Mouse (Mus musculus): ENCODE measurements around the gene Gpr35.
A peak's percentile ranks its signal among the peaks of the same experiment; 100 is the strongest.

Gpr35 gene

GRCm38 (mm10) chr1:92950607-92951006 lies at the start of gene Gpr35:
Gpr35 (plus strand) TSS chr1:92950865.
- peak in 1 of 2 experiments; percentile 4 for DNase-seq (ENCODE audit: low spot score in 2 of 2)

GRCm38 (mm10) chr1:92902786-92903185 lies 47.9 kb upstream of the Gpr35 start, which contains the start of gene Ankmy1:
Ankmy1 (minus strand) TSS chr1:92902906.
- DNase-seq (ENCODE audit: low spot score in 2 of 2): peak in 1 of 2 experiments; percentile 74

- no peak for DNase-seq (ENCODE audit: low spot score in 2 of 2)
Measured at GRCm38 (mm10) chr1:92903627-92904026, 47.0 kb upstream of the Gpr35 start.

GRCm38 (mm10) chr1:92905703-92906310 lies 44.9 kb upstream of the Gpr35 start:
- no peak for DNase-seq (ENCODE audit: low spot score in 2 of 2)

GRCm38 (mm10) chr1:92906779-92907631 lies 43.7 kb upstream of the Gpr35 start, which contains the start of gene Dusp28:
Dusp28 (plus strand) TSS chr1:92906981.
- DNase-seq (ENCODE audit: low spot score in 2 of 2): peak; percentile 79 to 84

GRCm38 (mm10) chr1:92907632-92908360 lies 42.9 kb upstream of the Gpr35 start:
- DNase-seq (ENCODE audit: low spot score in 2 of 2): no peak

GRCm38 (mm10) chr1:92908664-92909063 lies 42.0 kb upstream of the Gpr35 start:
- DNase-seq (ENCODE audit: low spot score in 2 of 2): no peak

GRCm38 (mm10) chr1:92909068-92909467 lies 41.6 kb upstream of the Gpr35 start:
- DNase-seq (ENCODE audit: low spot score in 2 of 2): no peak

GRCm38 (mm10) chr1:92910239-92910885 lies 40.3 kb upstream of the Gpr35 start, which contains the start of gene Rnpepl1:
Rnpepl1 (plus strand) TSS chr1:92910783.
- DNase-seq (ENCODE audit: low spot score in 2 of 2): peak; percentile 68 to 72

- peak in 1 of 2 experiments; percentile 59 for DNase-seq (ENCODE audit: low spot score in 2 of 2)
Measured at GRCm38 (mm10) chr1:92910925-92911720, 39.5 kb upstream of the Gpr35 start.

GRCm38 (mm10) chr1:92911721-92912138 lies 38.9 kb upstream of the Gpr35 start:
- no peak for DNase-seq (ENCODE audit: low spot score in 2 of 2)

- DNase-seq (ENCODE audit: low spot score in 2 of 2): no peak
Measured at GRCm38 (mm10) chr1:92912286-92912685, 38.4 kb upstream of the Gpr35 start.

- no peak for DNase-seq (ENCODE audit: low spot score in 2 of 2)
Measured at GRCm38 (mm10) chr1:92914239-92914638, 36.4 kb upstream of the Gpr35 start.

- no peak for DNase-seq (ENCODE audit: low spot score in 2 of 2)
Measured at GRCm38 (mm10) chr1:92914993-92915392, 35.7 kb upstream of the Gpr35 start.

GRCm38 (mm10) chr1:92916725-92917124 lies 33.9 kb upstream of the Gpr35 start:
- no peak for DNase-seq (ENCODE audit: low spot score in 2 of 2)

GRCm38 (mm10) chr1:92919151-92919550 lies 31.5 kb upstream of the Gpr35 start:
- DNase-seq (ENCODE audit: low spot score in 2 of 2): no peak

GRCm38 (mm10) chr1:92919775-92920174 lies 30.9 kb upstream of the Gpr35 start:
- DNase-seq (ENCODE audit: low spot score in 2 of 2): no peak

GRCm38 (mm10) chr1:92920474-92921200 lies 30.0 kb upstream of the Gpr35 start:
- no peak for DNase-seq (ENCODE audit: low spot score in 2 of 2)

- no peak for DNase-seq (ENCODE audit: low spot score in 2 of 2)
Measured at GRCm38 (mm10) chr1:92921496-92921895, 29.2 kb upstream of the Gpr35 start.

GRCm38 (mm10) chr1:92930171-92930706 lies 20.4 kb upstream of the Gpr35 start:
- no peak for DNase-seq (ENCODE audit: low spot score in 2 of 2)
